Mouse (Mus musculus) midbrain, embryonic 15.5 days (tissue): Measurements from ENCODE around the gene 1700016D06Rik. TPM values are rescaled to one million over a fixed set of nuclear protein-coding genes. Genes with fewer than 3 reads are reported as not detected.

ENCODE experiments used
- ATAC-seq: fragments of 200-750 bp; cut with Nextera tagmentation; replicated peaks from 2 replicates; pipeline ENCODE4 v1.8.0; 2017; ENCODE audit warnings: moderate TSS enrichment
- H3K27ac ChIP-seq: fragments of 300-500 bp; sonication (generic); 2 replicates; pipeline ENCODE4 v1.5.1; 2015; ENCODE audit warnings: mild to moderate bottlenecking, inconsistent platforms
- H3K27me3 ChIP-seq: fragments of 300-500 bp; sonication (generic); replicated peaks from 2 replicates; pipeline ENCODE4 v1.6.1; 2015; ENCODE audit warnings: inconsistent platforms
- H3K36me3 ChIP-seq: fragments of 300-500 bp; sonication (generic); replicated peaks from 2 replicates; pipeline ENCODE4 v1.6.1; 2015; ENCODE audit warnings: inconsistent platforms
- H3K4me1 ChIP-seq: fragments of 300-500 bp; sonication (generic); 2 replicates; pipeline ENCODE4 v1.6.1; 2015; ENCODE audit warnings: inconsistent platforms
- H3K4me2 ChIP-seq: fragments of 300-500 bp; sonication (generic); 2 replicates; pipeline ENCODE4 v1.6.1; 2015; ENCODE audit warnings: inconsistent platforms, mild to moderate bottlenecking, moderate library complexity
- H3K4me3 ChIP-seq: fragments of 300-500 bp; sonication (generic); 2 replicates; pipeline ENCODE4 v1.5.1; 2015; ENCODE audit warnings: mild to moderate bottlenecking, inconsistent platforms
- H3K9ac ChIP-seq: fragments of 300-500 bp; sonication (generic); 2 replicates; pipeline ENCODE4 v1.6.1; 2015; ENCODE audit warnings: mild to moderate bottlenecking, inconsistent platforms
- H3K9me3 ChIP-seq: fragments of 300-500 bp; sonication (generic); 2 replicates; pipeline ENCODE4 v1.6.1; 2016; ENCODE audit warnings: inconsistent platforms
- WGBS: fragments of 180-500 bp; shearing (Covaris S2); methylation state at CpG from one replicate; pipeline ENCODE4 v1.1.7; 2015; ENCODE audit warnings: mixed read lengths; 5-methylcytosine and 5-hydroxymethylcytosine counted together
- polyA plus RNA-seq: library from polyadenylated mRNA; unstranded; fragments of >200 nt; fragmentation: Nextera tagmentation; extraction: Ambion mirVana; gene quantifications from 2 replicates; pipeline ENCODE4 v1.2.1, GENCODE M21; 2015

The 1700016D06Rik gene
- polyA plus RNA-seq, 1 experiment from 2014 or later = not detected

- Histone ChIP-seq H3K27ac (peak overlapping the region; percentile 97), H3K4me3 (peak overlapping the region; percentile 70), H3K9me3 (no peaks in the 10 kb centered on the region), H3K9ac (peak overlapping the region; percentile 79), H3K36me3 (no peaks in the 10 kb centered on the region), H3K4me2 (peak overlapping the region; percentile 74), H3K4me1 (peaks cover 36% of the 10 kb centered on the region), H3K27me3 (no peaks in the 10 kb centered on the region)
- ATAC-seq = peak; percentile 61
- WGBS = under 1% methylated on average over 22 of the region's 22 CpGs
These were observed 26.4 kb upstream of the 1700016D06Rik start for GRCm38 (mm10) chr8:11727273-11727650.

GRCm38 (mm10) chr8:11717194-11717593 lies 16.3 kb upstream of the 1700016D06Rik start:
- Histone ChIP-seq H3K9ac (no peak overlapping the region), H3K36me3 (no peaks in the 10 kb centered on the region), H3K27ac (no peak overlapping the region), H3K4me1 (no peaks in the 10 kb centered on the region), H3K4me2 (no peak overlapping the region), H3K9me3 (no peaks in the 10 kb centered on the region), H3K27me3 (no peaks in the 10 kb centered on the region), H3K4me3 (no peak overlapping the region)
- 89% methylated on average over 4 of the region's 4 CpGs for WGBS
- ATAC-seq = no peak

- no peak overlapping the region for H3K9ac ChIP-seq
- H3K4me1 ChIP-seq = no peaks in the 10 kb centered on the region
- no peak for ATAC-seq
- 90% methylated on average over 6 of the region's 6 CpGs for WGBS
- H3K4me2 ChIP-seq = no peak overlapping the region
- H3K36me3 ChIP-seq = no peaks in the 10 kb centered on the region
- no peak overlapping the region for H3K4me3 ChIP-seq
- no peak overlapping the region for H3K27ac ChIP-seq
- no peaks in the 10 kb centered on the region for H3K9me3 ChIP-seq
- H3K27me3 ChIP-seq = no peaks in the 10 kb centered on the region
These were observed 11.4 kb upstream of the 1700016D06Rik start for GRCm38 (mm10) chr8:11712244-11712643.

GRCm38 (mm10) chr8:11710415-11710814 lies 9.6 kb upstream of the 1700016D06Rik start:
- ATAC-seq = no peak
- no peak overlapping the region for H3K9ac ChIP-seq
- no peaks in the 10 kb centered on the region for H3K4me1 ChIP-seq
- no peaks in the 10 kb centered on the region for H3K9me3 ChIP-seq
- no peak overlapping the region for H3K4me2 ChIP-seq
- no peaks in the 10 kb centered on the region for H3K36me3 ChIP-seq
- no peak overlapping the region for H3K27ac ChIP-seq
- H3K27me3 ChIP-seq = no peaks in the 10 kb centered on the region
- 29% methylated on average over 5 of the region's 5 CpGs for WGBS
- H3K4me3 ChIP-seq = no peak overlapping the region

- H3K36me3 ChIP-seq = no peaks in the 10 kb centered on the region
- H3K9me3 ChIP-seq = no peaks in the 10 kb centered on the region
- WGBS = 80% methylated on average over 3 of the region's 3 CpGs
- ATAC-seq = no peak
- H3K4me2 ChIP-seq = no peak overlapping the region
- H3K4me1 ChIP-seq = no peaks in the 10 kb centered on the region
- no peaks in the 10 kb centered on the region for H3K27me3 ChIP-seq
- no peak overlapping the region for H3K27ac ChIP-seq
- H3K9ac ChIP-seq = no peak overlapping the region
- H3K4me3 ChIP-seq = no peak overlapping the region
These were observed 8.7 kb upstream of the 1700016D06Rik start for GRCm38 (mm10) chr8:11709542-11709941.

GRCm38 (mm10) chr8:11708815-11709214 lies 8.0 kb upstream of the 1700016D06Rik start:
- WGBS = 50% methylated on average over 2 of the region's 2 CpGs
- Histone ChIP-seq H3K9ac (no peak overlapping the region), H3K4me3 (no peak overlapping the region), H3K9me3 (no peaks in the 10 kb centered on the region), H3K27ac (no peak overlapping the region), H3K4me1 (no peaks in the 10 kb centered on the region), H3K36me3 (no peaks in the 10 kb centered on the region), H3K4me2 (no peak overlapping the region), H3K27me3 (no peaks in the 10 kb centered on the region)
- no peak for ATAC-seq

GRCm38 (mm10) chr8:11707701-11708100 lies 6.8 kb upstream of the 1700016D06Rik start:
- no peak overlapping the region for H3K4me3 ChIP-seq
- no peak overlapping the region for H3K27ac ChIP-seq
- WGBS = 23% methylated on average over 3 of the region's 3 CpGs
- H3K4me1 ChIP-seq = no peaks in the 10 kb centered on the region
- no peaks in the 10 kb centered on the region for H3K36me3 ChIP-seq
- no peak overlapping the region for H3K9ac ChIP-seq
- ATAC-seq = no peak
- no peak overlapping the region for H3K4me2 ChIP-seq
- no peaks in the 10 kb centered on the region for H3K9me3 ChIP-seq
- no peaks in the 10 kb centered on the region for H3K27me3 ChIP-seq

- Histone ChIP-seq H3K4me1 (no peaks in the 10 kb centered on the region), H3K27me3 (no peaks in the 10 kb centered on the region; the same call in 1 of the 2 replicates), H3K9ac (no peak overlapping the region), H3K9me3 (no peaks in the 10 kb centered on the region), H3K4me2 (no peak overlapping the region), H3K4me3 (no peak overlapping the region), H3K36me3 (no peaks in the 10 kb centered on the region), H3K27ac (no peak overlapping the region)
- WGBS = 87% methylated on average over 12 of the region's 12 CpGs
- ATAC-seq = no peak
These were observed 5.0 kb upstream of the 1700016D06Rik start for GRCm38 (mm10) chr8:11705818-11706217.

GRCm38 (mm10) chr8:11704716-11705420 lies 4.0 kb upstream of the 1700016D06Rik start:
- WGBS = 69% methylated on average over 6 of the region's 6 CpGs
- no peak overlapping the region for H3K4me3 ChIP-seq
- H3K36me3 ChIP-seq = no peaks in the 10 kb centered on the region
- no peaks in the 10 kb centered on the region; the same call in 1 of the 2 replicates for H3K27me3 ChIP-seq
- no peaks in the 10 kb centered on the region for H3K9me3 ChIP-seq
- no peak overlapping the region for H3K27ac ChIP-seq
- H3K4me1 ChIP-seq = peaks cover 4% of the 10 kb centered on the region; the same call in 1 of the 2 replicates
- H3K9ac ChIP-seq = no peak overlapping the region
- H3K4me2 ChIP-seq = no peak overlapping the region
- no peak for ATAC-seq

- H3K9me3 ChIP-seq = no peaks in the 10 kb centered on the region
- H3K27ac ChIP-seq = no peak overlapping the region
- H3K36me3 ChIP-seq = no peaks in the 10 kb centered on the region
- 87% methylated on average over 5 of the region's 5 CpGs for WGBS
- peaks cover 4% of the 10 kb centered on the region; the same call in 1 of the 2 replicates for H3K4me1 ChIP-seq
- H3K27me3 ChIP-seq = no peaks in the 10 kb centered on the region; the same call in 1 of the 2 replicates
- no peak for ATAC-seq
- H3K4me3 ChIP-seq = no peak overlapping the region
- H3K9ac ChIP-seq = no peak overlapping the region
- no peak overlapping the region for H3K4me2 ChIP-seq
These were observed 2.9 kb upstream of the 1700016D06Rik start for GRCm38 (mm10) chr8:11703789-11704188.

- H3K27ac ChIP-seq = no peak overlapping the region
- H3K36me3 ChIP-seq = no peaks in the 10 kb centered on the region
- no peak overlapping the region for H3K4me3 ChIP-seq
- H3K4me1 ChIP-seq = peaks cover 4% of the 10 kb centered on the region; the same call in 1 of the 2 replicates
- H3K9me3 ChIP-seq = no peaks in the 10 kb centered on the region
- no peak overlapping the region for H3K4me2 ChIP-seq
- WGBS = 83% methylated on average over 6 of the region's 6 CpGs
- H3K27me3 ChIP-seq = no peaks in the 10 kb centered on the region; the same call in 1 of the 2 replicates
- ATAC-seq = no peak
- H3K9ac ChIP-seq = no peak overlapping the region
These were observed 565 bp upstream of the 1700016D06Rik start for GRCm38 (mm10) chr8:11701428-11701827.

GRCm38 (mm10) chr8:11700060-11701032 lies 517 bp downstream of the 1700016D06Rik start:
- no peaks in the 10 kb centered on the region; the same call in 1 of the 2 replicates for H3K27me3 ChIP-seq
- H3K4me2 ChIP-seq = peak overlapping the region; percentile 48
- H3K9me3 ChIP-seq = no peaks in the 10 kb centered on the region
- peak; percentile 87 for ATAC-seq
- no peak overlapping the region for H3K27ac ChIP-seq
- H3K4me1 ChIP-seq = peaks cover 4% of the 10 kb centered on the region; the same call in 1 of the 2 replicates
- H3K36me3 ChIP-seq = no peaks in the 10 kb centered on the region
- peak overlapping the region; percentile 17; the same call in 1 of the 2 replicates for H3K4me3 ChIP-seq
- 33% methylated on average over 26 of the region's 26 CpGs for WGBS
- H3K9ac ChIP-seq = no peak overlapping the region
